Mouse (Mus musculus) small intestine, adult 10 weeks (tissue): ENCODE measurements around the gene Extl2. TPM values are rescaled to one million over a fixed set of nuclear protein-coding genes. Genes with fewer than 3 reads are reported as not detected.

Experiments
- polyA plus RNA-seq: library from polyadenylated mRNA; stranded (reverse); fragments of 350-450 nt; fragmentation: Illumina TruSeq; extraction: RNeasy Lipid Tissue Mini Kit (QIAGEN cat#74804); gene quantifications from one replicate; pipeline ENCODE4 v1.2.3, GENCODE M21; 2014; ENCODE audit warnings: low replicate concordance

The Extl2 gene
- 7.4 TPM for polyA plus RNA-seq

GRCm38 (mm10) chr3:116006978-116007940 lies at the start of gene Extl2, which contains the start of gene Slc30a7:
Gene Extl2, plus strand, starts transcription at chr3:116007462.
Gene Slc30a7, minus strand, starts transcription at chr3:116007406.

Other genes starting within 250 kb of the Extl2 start
- 6.9 TPM for gene Dph5, start 119.6 kb upstream of the Extl2 start, polyA plus RNA-seq
- 51.3 TPM for gene Slc30a7, start 56 bp upstream of the Extl2 start, polyA plus RNA-seq
- 14.0 TPM for gene Vcam1, start 122.2 kb downstream of the Extl2 start, polyA plus RNA-seq
- 0.56 TPM for gene Gpr88, start 246.0 kb downstream of the Extl2 start, polyA plus RNA-seq